Mouse (Mus musculus) liver, embryonic 15.5 days (tissue): Measurements from ENCODE around the gene Drc3. TPM values are rescaled to one million over a fixed set of nuclear protein-coding genes. Genes with fewer than 3 reads are reported as not detected.

Source experiments
- ATAC-seq: fragments of 200-750 bp; cut with Nextera tagmentation; 2 replicates; pipeline ENCODE4 v1.8.0; 2017; ENCODE audit warnings: moderate number of reproducible peaks, mild to moderate bottlenecking, moderate library complexity; ENCODE audit not compliant: insufficient read depth
- H3K27ac ChIP-seq: fragments of 300-500 bp; sonication (generic); replicated peaks from 2 replicates; pipeline ENCODE4 v1.5.1; 2015; ENCODE audit warnings: mild to moderate bottlenecking, inconsistent platforms
- H3K27me3 ChIP-seq: fragments of 300-500 bp; sonication (generic); 2 replicates; pipeline ENCODE4 v1.6.1; 2015; ENCODE audit warnings: mild to moderate bottlenecking, inconsistent platforms
- H3K36me3 ChIP-seq: fragments of 300-500 bp; sonication (generic); replicated peaks from 2 replicates; pipeline ENCODE4 v1.6.1; 2015; ENCODE audit warnings: moderate library complexity, mild to moderate bottlenecking, inconsistent platforms
- H3K4me1 ChIP-seq: fragments of 300-500 bp; sonication (generic); replicated peaks from 2 replicates; pipeline ENCODE4 v1.6.1; 2015; ENCODE audit warnings: inconsistent platforms
- H3K4me2 ChIP-seq: fragments of 300-500 bp; sonication (generic); 2 replicates; pipeline ENCODE4 v1.6.1; 2015; ENCODE audit warnings: moderate library complexity, mild to moderate bottlenecking, inconsistent platforms
- H3K4me3 ChIP-seq: fragments of 300-500 bp; sonication (generic); replicated peaks from 2 replicates; pipeline ENCODE4 v1.5.1; 2015; ENCODE audit warnings: mild to moderate bottlenecking, inconsistent platforms
- H3K9ac ChIP-seq: fragments of 300-500 bp; sonication (generic); 2 replicates; pipeline ENCODE4 v1.6.1; 2015; ENCODE audit warnings: moderate library complexity, mild to moderate bottlenecking, inconsistent platforms
- H3K9me3 ChIP-seq: fragments of 300-500 bp; sonication (generic); replicated peaks from 2 replicates; pipeline ENCODE4 v1.6.1; 2016; ENCODE audit warnings: inconsistent platforms
- WGBS: fragments of 180-500 bp; shearing (Covaris S2); methylation state at CpG from one replicate; pipeline ENCODE4 v1.1.7; 2015; ENCODE audit warnings: mixed read lengths; ENCODE audit not compliant: insufficient replicate concordance; 5-methylcytosine and 5-hydroxymethylcytosine counted together
- polyA plus RNA-seq: library from polyadenylated mRNA; unstranded; fragments of >200 nt; fragmentation: Nextera tagmentation; extraction: Ambion mirVana; gene quantifications from 2 replicates; pipeline ENCODE4 v1.2.1, GENCODE M21; 2015

Drc3 gene
- polyA plus RNA-seq, 1 experiment from 2014 or later, result 0.48 TPM

- H3K4me3 ChIP-seq, result no peak overlapping the region
- H3K9me3 ChIP-seq, result no peaks in the 10 kb centered on the region
- H3K27me3 ChIP-seq, result peaks cover 12% of the 10 kb centered on the region; the same call in 1 of the 2 replicates
- H3K27ac ChIP-seq, result no peak overlapping the region
- no peaks in the 10 kb centered on the region for H3K36me3 ChIP-seq
- H3K4me2 ChIP-seq, result no peak overlapping the region
- WGBS, result 38% methylated on average over 16 of the region's 16 CpGs
- H3K4me1 ChIP-seq, result no peaks in the 10 kb centered on the region
- ATAC-seq, result no peak
- no peak overlapping the region for H3K9ac ChIP-seq
These were observed 13.3 kb downstream of the Drc3 start for GRCm38 (mm10) chr11:60366239-60367019.

- 52% methylated on average over 3 of the region's 3 CpGs for WGBS
- Histone ChIP-seq H3K9me3 (no peaks in the 10 kb centered on the region), H3K4me3 (no peak overlapping the region), H3K9ac (no peak overlapping the region), H3K4me1 (no peaks in the 10 kb centered on the region), H3K27ac (no peak overlapping the region), H3K36me3 (no peaks in the 10 kb centered on the region), H3K4me2 (no peak overlapping the region), H3K27me3 (peaks cover 12% of the 10 kb centered on the region; the same call in 1 of the 2 replicates)
- no peak for ATAC-seq
These were observed 14.1 kb downstream of the Drc3 start for GRCm38 (mm10) chr11:60367256-60367655.

GRCm38 (mm10) chr11:60368909-60369308 lies 15.8 kb downstream of the Drc3 start:
- Histone ChIP-seq H3K4me1 (no peaks in the 10 kb centered on the region), H3K27ac (no peak overlapping the region), H3K4me3 (no peak overlapping the region), H3K36me3 (no peaks in the 10 kb centered on the region), H3K27me3 (peaks cover 12% of the 10 kb centered on the region; the same call in 1 of the 2 replicates), H3K4me2 (no peak overlapping the region), H3K9me3 (no peaks in the 10 kb centered on the region), H3K9ac (no peak overlapping the region)
- no peak for ATAC-seq
- 58% methylated on average over 4 of the region's 4 CpGs for WGBS

- H3K4me3 ChIP-seq, result no peak overlapping the region
- no peaks in the 10 kb centered on the region for H3K36me3 ChIP-seq
- H3K9me3 ChIP-seq, result no peaks in the 10 kb centered on the region
- H3K9ac ChIP-seq, result no peak overlapping the region
- peaks cover 12% of the 10 kb centered on the region; the same call in 1 of the 2 replicates for H3K27me3 ChIP-seq
- no peaks in the 10 kb centered on the region for H3K4me1 ChIP-seq
- WGBS, result 63% methylated on average over 4 of the region's 4 CpGs
- no peak for ATAC-seq
- no peak overlapping the region for H3K27ac ChIP-seq
- H3K4me2 ChIP-seq, result no peak overlapping the region
These were observed 16.3 kb downstream of the Drc3 start for GRCm38 (mm10) chr11:60369448-60369847.

- no peak overlapping the region for H3K27ac ChIP-seq
- H3K36me3 ChIP-seq, result no peaks in the 10 kb centered on the region
- H3K9me3 ChIP-seq, result no peaks in the 10 kb centered on the region
- peaks cover 12% of the 10 kb centered on the region; the same call in 1 of the 2 replicates for H3K27me3 ChIP-seq
- WGBS, result 73% methylated on average over 13 of the region's 13 CpGs
- H3K9ac ChIP-seq, result no peak overlapping the region
- no peak for ATAC-seq
- no peak overlapping the region for H3K4me3 ChIP-seq
- no peaks in the 10 kb centered on the region for H3K4me1 ChIP-seq
- no peak overlapping the region for H3K4me2 ChIP-seq
These were observed 17.3 kb downstream of the Drc3 start for GRCm38 (mm10) chr11:60370431-60370830.

- WGBS, result 70% methylated on average over 6 of the region's 6 CpGs
- Histone ChIP-seq H3K27me3 (no peaks in the 10 kb centered on the region), H3K4me3 (no peak overlapping the region), H3K27ac (no peak overlapping the region), H3K9me3 (no peaks in the 10 kb centered on the region), H3K4me1 (no peaks in the 10 kb centered on the region), H3K9ac (no peak overlapping the region), H3K4me2 (no peak overlapping the region), H3K36me3 (no peaks in the 10 kb centered on the region)
- ATAC-seq, result no peak
These were observed 21.4 kb downstream of the Drc3 start for GRCm38 (mm10) chr11:60374481-60374880.

GRCm38 (mm10) chr11:60383518-60383917 lies 30.4 kb downstream of the Drc3 start:
- H3K27ac ChIP-seq, result no peak overlapping the region
- WGBS, result 75% methylated on average over 6 of the region's 6 CpGs
- H3K9ac ChIP-seq, result no peak overlapping the region
- ATAC-seq, result no peak
- H3K4me3 ChIP-seq, result no peak overlapping the region
- H3K27me3 ChIP-seq, result peaks cover 25% of the 10 kb centered on the region
- no peak overlapping the region for H3K4me2 ChIP-seq
- H3K36me3 ChIP-seq, result no peaks in the 10 kb centered on the region
- H3K4me1 ChIP-seq, result no peaks in the 10 kb centered on the region
- no peaks in the 10 kb centered on the region for H3K9me3 ChIP-seq

- Histone ChIP-seq H3K27ac (no peak overlapping the region), H3K27me3 (peaks cover 25% of the 10 kb centered on the region), H3K4me1 (no peaks in the 10 kb centered on the region), H3K36me3 (no peaks in the 10 kb centered on the region), H3K4me2 (no peak overlapping the region), H3K4me3 (no peak overlapping the region), H3K9ac (no peak overlapping the region), H3K9me3 (no peaks in the 10 kb centered on the region)
- ATAC-seq, result no peak
- WGBS, result 23% methylated on average over 16 of the region's 16 CpGs
These were observed 31.8 kb downstream of the Drc3 start for GRCm38 (mm10) chr11:60384762-60385421.

- Histone ChIP-seq H3K9me3 (no peaks in the 10 kb centered on the region), H3K36me3 (no peaks in the 10 kb centered on the region), H3K4me2 (no peak overlapping the region), H3K27ac (no peak overlapping the region), H3K4me1 (no peaks in the 10 kb centered on the region), H3K4me3 (no peak overlapping the region), H3K9ac (no peak overlapping the region), H3K27me3 (peaks cover 25% of the 10 kb centered on the region)
- no peak for ATAC-seq
- 62% methylated on average over 5 of the region's 5 CpGs for WGBS
These were observed 32.8 kb downstream of the Drc3 start for GRCm38 (mm10) chr11:60385946-60386345.

GRCm38 (mm10) chr11:60387944-60388343 lies 34.8 kb downstream of the Drc3 start:
- H3K27ac ChIP-seq, result no peak overlapping the region
- H3K9ac ChIP-seq, result no peak overlapping the region
- no peak for ATAC-seq
- H3K27me3 ChIP-seq, result peaks cover 25% of the 10 kb centered on the region
- no peaks in the 10 kb centered on the region for H3K9me3 ChIP-seq
- H3K4me1 ChIP-seq, result no peaks in the 10 kb centered on the region
- no peak overlapping the region for H3K4me3 ChIP-seq
- H3K4me2 ChIP-seq, result no peak overlapping the region
- WGBS, result 58% methylated on average over 2 of the region's 2 CpGs
- H3K36me3 ChIP-seq, result no peaks in the 10 kb centered on the region

GRCm38 (mm10) chr11:60391346-60391745 lies 38.2 kb downstream of the Drc3 start:
- H3K4me2 ChIP-seq, result no peak overlapping the region
- no peak overlapping the region for H3K9ac ChIP-seq
- WGBS, result 67% methylated on average over 6 of the region's 6 CpGs
- ATAC-seq, result no peak
- H3K9me3 ChIP-seq, result no peaks in the 10 kb centered on the region
- no peak overlapping the region for H3K4me3 ChIP-seq
- H3K36me3 ChIP-seq, result no peaks in the 10 kb centered on the region
- no peaks in the 10 kb centered on the region for H3K4me1 ChIP-seq
- no peak overlapping the region for H3K27ac ChIP-seq
- no peaks in the 10 kb centered on the region for H3K27me3 ChIP-seq
